Mouse (Mus musculus): Measurements from ENCODE around the gene Ace. TPM values are rescaled to one million over a fixed set of nuclear protein-coding genes. Genes with fewer than 3 reads are reported as not detected.

The Ace gene
- total and polyA plus RNA-seq, 2 experiments from 2014 or later, result 3.3 to 17.1 TPM

- Histone ChIP-seq H3K4me3 (ENCODE audit: low read depth, low read length) (no peak within 1 kb of the TSS), H3K4me1 (ENCODE audit: control insufficient read depth, insufficient read depth) (no peaks in the 10 kb centered on the region), H3K9ac (replicated peaks; ENCODE audit: low read depth, low read length) (no peak within 1 kb of the TSS), H3K36me3 (replicated peaks; ENCODE audit: control insufficient read depth, insufficient read depth, low read length) (no peaks in the 10 kb centered on the region), H3K27ac (ENCODE audit: low read depth) (no peak within 1 kb of the TSS), H3K4me2 (ENCODE audit: low read depth, low read length) (no peak within 1 kb of the TSS), H3K9me3 (replicated peaks; ENCODE audit: control insufficient read depth, low read length) (no peaks in the 10 kb centered on the region), H3K27me3 (ENCODE audit: control insufficient read depth, insufficient read depth, low read length) (no peaks in the 10 kb centered on the region)
- DNase-seq (ENCODE audit: low spot score) (no peak), ATAC-seq (ENCODE audit: insufficient read depth, low read depth) (no peak)
- TF ChIP-seq EP300 (IDR thresholded peaks at IDR 0.05; ENCODE audit: low read depth) (no peak), CTCF (IDR thresholded peaks at IDR 0.05; ENCODE audit: low read depth) (no peak)
- WGBS, result 91% methylated on average over 3 of the region's 3 CpGs
Observed at GRCm38 (mm10) chr11:105994375-105994774, 26.6 kb downstream of the Ace start, which contains the start of gene Ace3. Gene Ace3, plus strand, starts transcription at chr11:105994675.

- no peaks in the 10 kb centered on the region for H3K36me3 ChIP-seq (replicated peaks; ENCODE audit: control insufficient read depth, insufficient read depth, low read length)
- DNase-seq (ENCODE audit: low spot score) (no peak), ATAC-seq (ENCODE audit: insufficient read depth, low read depth) (no peak)
- H3K4me2 ChIP-seq (ENCODE audit: low read depth, low read length), result no peak overlapping the region
- WGBS, result 90% methylated on average over 6 of the region's 6 CpGs
- H3K9me3 ChIP-seq (replicated peaks; ENCODE audit: control insufficient read depth, low read length), result no peaks in the 10 kb centered on the region
- H3K9ac ChIP-seq (replicated peaks; ENCODE audit: low read depth, low read length), result no peak overlapping the region
- H3K27ac ChIP-seq (ENCODE audit: low read depth), result no peak overlapping the region
- no peaks in the 10 kb centered on the region for H3K27me3 ChIP-seq (ENCODE audit: control insufficient read depth, insufficient read depth, low read length)
- H3K4me1 ChIP-seq (ENCODE audit: control insufficient read depth, insufficient read depth), result no peaks in the 10 kb centered on the region
- H3K4me3 ChIP-seq (ENCODE audit: low read depth, low read length), result no peak overlapping the region
- TF ChIP-seq EP300 (IDR thresholded peaks at IDR 0.05; ENCODE audit: low read depth) (no peak), CTCF (IDR thresholded peaks at IDR 0.05; ENCODE audit: low read depth) (no peak)
Observed at GRCm38 (mm10) chr11:106000062-106000461, 32.3 kb downstream of the Ace start.

- Histone ChIP-seq H3K4me2 (ENCODE audit: low read depth, low read length) (no peak overlapping the region), H3K9ac (replicated peaks; ENCODE audit: low read depth, low read length) (no peak overlapping the region), H3K4me3 (ENCODE audit: low read depth, low read length) (no peak overlapping the region), H3K27ac (ENCODE audit: low read depth) (no peak overlapping the region), H3K27me3 (ENCODE audit: control insufficient read depth, insufficient read depth, low read length) (no peaks in the 10 kb centered on the region), H3K9me3 (replicated peaks; ENCODE audit: control insufficient read depth, low read length) (no peaks in the 10 kb centered on the region), H3K36me3 (replicated peaks; ENCODE audit: control insufficient read depth, insufficient read depth, low read length) (no peaks in the 10 kb centered on the region), H3K4me1 (ENCODE audit: control insufficient read depth, insufficient read depth) (no peaks in the 10 kb centered on the region)
- peak; percentile 22 for DNase-seq (ENCODE audit: low spot score)
- TF ChIP-seq CTCF (IDR thresholded peaks at IDR 0.05; ENCODE audit: low read depth), result peak; percentile 59
- no peak for TF ChIP-seq EP300 (IDR thresholded peaks at IDR 0.05; ENCODE audit: low read depth)
- WGBS, result 37% methylated on average over 4 of the region's 4 CpGs
- ATAC-seq (ENCODE audit: insufficient read depth, low read depth), result no peak
Observed at GRCm38 (mm10) chr11:106001718-106002117, 34.0 kb downstream of the Ace start.

- peaks cover 16% of the 10 kb centered on the region for H3K27me3 ChIP-seq (ENCODE audit: control insufficient read depth, insufficient read depth, low read length)
- WGBS, result 68% methylated on average over 1 of the region's 1 CpGs
- no peaks in the 10 kb centered on the region for H3K4me1 ChIP-seq (ENCODE audit: control insufficient read depth, insufficient read depth)
- TF ChIP-seq EP300 (IDR thresholded peaks at IDR 0.05; ENCODE audit: low read depth) (no peak), CTCF (IDR thresholded peaks at IDR 0.05; ENCODE audit: low read depth) (no peak)
- DNase-seq (ENCODE audit: low spot score) (no peak), ATAC-seq (ENCODE audit: insufficient read depth, low read depth) (no peak)
- no peak overlapping the region for H3K9ac ChIP-seq (replicated peaks; ENCODE audit: low read depth, low read length)
- no peak overlapping the region for H3K27ac ChIP-seq (ENCODE audit: low read depth)
- H3K9me3 ChIP-seq (replicated peaks; ENCODE audit: control insufficient read depth, low read length), result no peaks in the 10 kb centered on the region
- H3K4me2 ChIP-seq (ENCODE audit: low read depth, low read length), result no peak overlapping the region
- no peaks in the 10 kb centered on the region for H3K36me3 ChIP-seq (replicated peaks; ENCODE audit: control insufficient read depth, insufficient read depth, low read length)
- no peak overlapping the region for H3K4me3 ChIP-seq (ENCODE audit: low read depth, low read length)
Observed at GRCm38 (mm10) chr11:106004576-106004975, 36.8 kb downstream of the Ace start.

GRCm38 (mm10) chr11:106005970-106006369, 38.2 kb downstream of the Ace start:
- no peak for ATAC-seq (ENCODE audit: insufficient read depth, low read depth)
- no peak overlapping the region for H3K27ac ChIP-seq (ENCODE audit: low read depth)
- no peak overlapping the region for H3K4me3 ChIP-seq (ENCODE audit: low read depth, low read length)
- DNase-seq (ENCODE audit: low spot score), result no peak
- TF ChIP-seq CTCF (IDR thresholded peaks at IDR 0.05; ENCODE audit: low read depth) (no peak), EP300 (IDR thresholded peaks at IDR 0.05; ENCODE audit: low read depth) (no peak)
- H3K4me1 ChIP-seq (ENCODE audit: control insufficient read depth, insufficient read depth), result no peaks in the 10 kb centered on the region
- no peaks in the 10 kb centered on the region for H3K9me3 ChIP-seq (replicated peaks; ENCODE audit: control insufficient read depth, low read length)
- H3K36me3 ChIP-seq (replicated peaks; ENCODE audit: control insufficient read depth, insufficient read depth, low read length), result no peaks in the 10 kb centered on the region
- 45% methylated on average over 5 of the region's 5 CpGs for WGBS
- H3K9ac ChIP-seq (replicated peaks; ENCODE audit: low read depth, low read length), result no peak overlapping the region
- H3K4me2 ChIP-seq (ENCODE audit: low read depth, low read length), result no peak overlapping the region
- H3K27me3 ChIP-seq (ENCODE audit: control insufficient read depth, insufficient read depth, low read length), result peaks cover 20% of the 10 kb centered on the region

DNA sequence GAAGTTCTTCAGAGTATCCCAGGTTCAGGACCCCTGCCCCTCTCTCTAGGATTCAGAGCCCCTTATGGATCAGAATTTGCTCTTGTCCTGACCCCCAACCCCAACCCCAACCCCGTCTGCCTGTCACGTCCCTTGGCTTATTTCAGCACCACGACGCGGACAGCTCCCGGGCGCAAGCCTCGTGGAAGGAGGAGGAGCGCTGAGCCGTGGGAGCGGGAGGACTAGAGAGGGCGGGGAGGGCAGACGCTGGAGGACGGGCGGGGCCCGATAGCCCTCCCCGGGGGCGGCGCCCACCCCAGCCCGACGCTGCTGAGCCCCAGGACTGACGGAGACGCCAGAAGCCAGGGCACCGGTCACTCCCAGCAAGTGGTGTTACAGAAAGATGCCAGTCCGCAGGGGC, 40.1 kb downstream of the Ace start, which contains the start of gene Kcnh6:
Gene Kcnh6, plus strand, starts transcription at position 304 of the 400 bp plus-strand sequence.
- TF ChIP-seq CTCF (IDR thresholded peaks at IDR 0.05; ENCODE audit: low read depth), result no peak
- no peak for TF ChIP-seq EP300 (IDR thresholded peaks at IDR 0.05; ENCODE audit: low read depth)
- Histone ChIP-seq H3K27ac (ENCODE audit: low read depth) (no peak within 1 kb of the TSS), H3K9me3 (replicated peaks; ENCODE audit: control insufficient read depth, low read length) (no peaks in the 10 kb centered on the region), H3K36me3 (replicated peaks; ENCODE audit: control insufficient read depth, insufficient read depth, low read length) (no peaks in the 10 kb centered on the region), H3K4me2 (ENCODE audit: low read depth, low read length) (peak within 1 kb of the TSS; percentile 52), H3K27me3 (ENCODE audit: control insufficient read depth, insufficient read depth, low read length) (peaks cover 22% of the 10 kb centered on the region), H3K4me3 (ENCODE audit: low read depth, low read length) (peak within 1 kb of the TSS; percentile 21), H3K4me1 (ENCODE audit: control insufficient read depth, insufficient read depth) (no peaks in the 10 kb centered on the region), H3K9ac (replicated peaks; ENCODE audit: low read depth, low read length) (no peak within 1 kb of the TSS)
- DNase-seq (ENCODE audit: low spot score) (peak; percentile 66), ATAC-seq (ENCODE audit: insufficient read depth, low read depth) (peak; percentile 44)
- under 1% methylated on average over 22 of the region's 25 CpGs for WGBS

Measured in heart, postnatal 0 days (tissue).